In the genomic region with DNA sequence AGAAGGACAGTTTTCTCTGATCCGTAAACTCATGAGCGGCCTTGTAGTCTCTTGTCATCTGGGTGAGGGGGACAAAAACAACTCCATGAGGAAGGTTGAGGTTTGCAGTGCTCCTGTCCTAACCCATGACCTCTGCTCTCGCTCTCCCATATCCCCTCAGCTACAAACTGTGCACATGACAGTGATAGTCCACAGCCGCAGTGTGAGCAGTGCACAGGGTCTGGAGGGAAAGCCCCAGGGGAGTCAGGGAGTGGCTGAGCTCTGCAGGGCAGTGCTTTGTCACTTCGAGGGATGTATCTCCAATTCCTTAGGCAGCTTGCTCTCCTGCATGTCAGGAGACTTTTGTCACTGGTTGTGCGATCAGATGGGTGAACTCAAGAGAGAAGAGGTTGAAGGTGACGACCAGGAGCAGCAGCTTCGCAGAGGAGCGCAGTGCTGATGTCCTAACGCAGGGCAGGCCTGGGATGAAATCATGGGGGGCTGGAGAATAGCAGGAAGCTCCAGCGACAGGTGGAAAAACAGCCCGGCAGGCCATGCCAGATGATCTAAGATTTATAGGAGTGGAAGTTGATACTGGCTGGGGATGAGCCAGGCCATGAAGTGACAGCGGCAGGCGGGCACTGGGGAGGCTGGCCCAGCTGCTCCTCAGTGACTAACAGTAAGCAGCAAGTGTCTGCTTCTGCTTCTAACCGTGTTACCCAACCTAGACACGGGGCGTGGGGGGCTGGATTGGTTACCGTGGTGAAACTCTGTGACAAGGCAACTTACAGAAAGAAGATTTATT, we compare ENCODE assay signal across 12 mouse cellular contexts.
A peak's percentile ranks its signal among the peaks of the same experiment; 100 is the strongest.
DNase-seq lines count a peak whose midpoint lies in the region; ATAC-seq and TF ChIP-seq lines count a peak whose summit lies in the region.
"Had no signal": no experiment of that assay in that cellular context is flagged by ENCODE, and none has a peak within 500 bp of the region (broad histone marks: within the 10 kb centered on the region; RNA-seq: fewer than 3 reads in every experiment).

No protein-coding gene starts in this region.

- H3K36me3 ChIP-seq in heart, embryonic 13.5 days, result no peaks in the 10 kb centered on the region
- no peaks in the 10 kb centered on the region for H3K36me3 ChIP-seq in liver, embryonic 12.5 days
- H3K36me3 ChIP-seq in liver, embryonic 11.5 days (ENCODE audit: control insufficient read depth, insufficient read depth, low read length), result no peaks in the 10 kb centered on the region
- no peaks in the 10 kb centered on the region for H3K36me3 ChIP-seq in limb, embryonic 14.5 days (ENCODE audit: control insufficient read depth, insufficient read depth, low read length)
- no peaks in the 10 kb centered on the region for H3K36me3 ChIP-seq in midbrain, embryonic 14.5 days (ENCODE audit: control insufficient read depth, insufficient read depth, low read length)
- H3K36me3 ChIP-seq: forebrain, embryonic 10.5 days; heart, embryonic 15.5 days had no signal

- no peaks in the 10 kb centered on the region for H3K9me3 ChIP-seq in heart, embryonic 13.5 days
- H3K9me3 ChIP-seq in liver, embryonic 12.5 days (replicated peaks), result no peaks in the 10 kb centered on the region
- H3K9me3 ChIP-seq in liver, embryonic 11.5 days (ENCODE audit: control insufficient read depth, low read length), result no peaks in the 10 kb centered on the region
- no peaks in the 10 kb centered on the region for H3K9me3 ChIP-seq in limb, embryonic 14.5 days (ENCODE audit: control insufficient read depth, low read length)
- H3K9me3 ChIP-seq in midbrain, embryonic 14.5 days (ENCODE audit: control insufficient read depth, low read length), result no peaks in the 10 kb centered on the region
- H3K9me3 ChIP-seq: forebrain, embryonic 10.5 days; heart, embryonic 15.5 days had no signal

- intact Hi-C loops in heart, postnatal 10 days (cut with DNase I), result loop anchor here (5.0 kb wide), 1 partner anchor 404 kb away; no protein-coding TSS in a partner anchor

- no peak overlapping the region for H3K4me3 ChIP-seq in heart, embryonic 13.5 days
- H3K4me3 ChIP-seq in liver, embryonic 12.5 days, result no peak overlapping the region
- H3K4me3 ChIP-seq in liver, embryonic 11.5 days (ENCODE audit: low read depth, low read length), result no peak overlapping the region
- H3K4me3 ChIP-seq in limb, embryonic 14.5 days (replicated peaks; ENCODE audit: low read length), result no peak overlapping the region
- no peak overlapping the region for H3K4me3 ChIP-seq in layer of hippocampus, adult 2 months
- no peak overlapping the region for H3K4me3 ChIP-seq in midbrain, embryonic 14.5 days (replicated peaks; ENCODE audit: low read depth, low read length)
- H3K4me3 ChIP-seq: forebrain, embryonic 10.5 days; heart, embryonic 15.5 days had no signal

- no peak overlapping the region for H3K4me2 ChIP-seq in heart, embryonic 13.5 days
- no peak overlapping the region for H3K4me2 ChIP-seq in liver, embryonic 12.5 days
- H3K4me2 ChIP-seq in liver, embryonic 11.5 days, result no peak overlapping the region
- no peak overlapping the region for H3K4me2 ChIP-seq in limb, embryonic 14.5 days (replicated peaks; ENCODE audit: low read depth, low read length, severe bottlenecking)
- no peak overlapping the region for H3K4me2 ChIP-seq in midbrain, embryonic 14.5 days (ENCODE audit: low read length)
- H3K4me2 ChIP-seq: heart, embryonic 15.5 days had no signal

- H3K27me3 ChIP-seq in heart, embryonic 13.5 days (replicated peaks), result no peaks in the 10 kb centered on the region
- H3K27me3 ChIP-seq in liver, embryonic 12.5 days (replicated peaks), result no peaks in the 10 kb centered on the region
- H3K27me3 ChIP-seq in liver, embryonic 11.5 days (replicated peaks; ENCODE audit: control insufficient read depth, insufficient read depth, low read length), result no peaks in the 10 kb centered on the region
- H3K27me3 ChIP-seq in limb, embryonic 14.5 days (ENCODE audit: control insufficient read depth, insufficient read depth, low read length), result no peaks in the 10 kb centered on the region
- H3K27me3 ChIP-seq in midbrain, embryonic 14.5 days (ENCODE audit: control insufficient read depth, insufficient read depth, low read length), result no peaks in the 10 kb centered on the region
- H3K27me3 ChIP-seq: heart, embryonic 15.5 days; Patski had no signal

- WGBS in heart, embryonic 13.5 days, result 49% methylated on average over 18 of the region's 18 CpGs
- 70% methylated on average over 18 of the region's 18 CpGs for WGBS in liver, embryonic 12.5 days (ENCODE audit: insufficient replicate concordance)
- WGBS in liver, embryonic 11.5 days, result 66% methylated on average over 18 of the region's 18 CpGs
- 54% methylated on average over 18 of the region's 18 CpGs for WGBS in limb, embryonic 14.5 days
- 81% methylated on average over 18 of the region's 18 CpGs for WGBS in midbrain, embryonic 14.5 days

- no peak for DNase-seq in heart, postnatal 10 days
- DNase-seq in liver, embryonic 11.5 days (ENCODE audit: low spot score), result no peak
- DNase-seq in adrenal gland, postnatal 36 days, result peak; percentile 27 to 43
- peak; percentile 51 for DNase-seq in limb, embryonic 14.5 days (ENCODE audit: low spot score)
- DNase-seq in layer of hippocampus, adult 2 months (ENCODE audit: low spot score in 2 of 2), result no peak
- no peak for DNase-seq in midbrain, embryonic 14.5 days
- DNase-seq: cerebellum, adult 11 months had no signal

- no peak for TF ChIP-seq POLR2A in limb, embryonic 14.5 days (IDR thresholded peaks at IDR 0.05; ENCODE audit: borderline replicate concordance, extremely low read depth, insufficient read depth, insufficient read length)

- H3K4me1 ChIP-seq in heart, embryonic 13.5 days, result peaks cover 49% of the 10 kb centered on the region
- peaks cover 12% of the 10 kb centered on the region; the same call in 1 of the 2 replicates for H3K4me1 ChIP-seq in liver, embryonic 12.5 days
- no peaks in the 10 kb centered on the region; the same call in 1 of the 2 replicates for H3K4me1 ChIP-seq in liver, embryonic 11.5 days (replicated peaks; ENCODE audit: control insufficient read depth, insufficient read depth, low read length)
- peaks cover 23% of the 10 kb centered on the region for H3K4me1 ChIP-seq in limb, embryonic 14.5 days (ENCODE audit: control insufficient read depth, insufficient read depth, low read length)
- peaks cover 34% of the 10 kb centered on the region for H3K4me1 ChIP-seq in midbrain, embryonic 14.5 days (ENCODE audit: control insufficient read depth, insufficient read depth, low read length)

- TF ChIP-seq CTCF in layer of hippocampus, adult 2 months (conservative IDR thresholded peaks at IDR 0.05), result no peak

- peak overlapping the region; percentile 28; the same call in 1 of the 2 replicates for H3K9ac ChIP-seq in heart, embryonic 13.5 days
- no peak overlapping the region for H3K9ac ChIP-seq in liver, embryonic 12.5 days
- H3K9ac ChIP-seq in liver, embryonic 11.5 days (ENCODE audit: low read depth, low read length), result no peak overlapping the region
- H3K9ac ChIP-seq in limb, embryonic 14.5 days (ENCODE audit: low read depth, low read length, severe bottlenecking), result no peak overlapping the region
- H3K9ac ChIP-seq in midbrain, embryonic 14.5 days (replicated peaks; ENCODE audit: low read length), result no peak overlapping the region
- H3K9ac ChIP-seq: heart, embryonic 15.5 days had no signal

- no peak for ATAC-seq in heart, embryonic 13.5 days (ENCODE audit: extremely low read depth, insufficient number of reproducible peaks, low FRiP score, low TSS enrichment)
- peak; percentile 46; the same call in 1 of the 2 replicates for ATAC-seq in liver, embryonic 12.5 days
- no peak for ATAC-seq in liver, embryonic 11.5 days (replicated peaks; ENCODE audit: low FRiP score)
- peak; percentile 81 for ATAC-seq in limb, embryonic 14.5 days (ENCODE audit: low FRiP score, low read depth)
- ATAC-seq in midbrain, embryonic 14.5 days (ENCODE audit: low FRiP score, low TSS enrichment), result no peak
- ATAC-seq: Patski had no signal

- H3K27ac ChIP-seq in heart, embryonic 13.5 days (replicated peaks), result no peak overlapping the region
- no peak overlapping the region for H3K27ac ChIP-seq in liver, embryonic 12.5 days
- no peak overlapping the region for H3K27ac ChIP-seq in liver, embryonic 11.5 days (ENCODE audit: low read depth, low read length)
- no peak overlapping the region for H3K27ac ChIP-seq in limb, embryonic 14.5 days (replicated peaks; ENCODE audit: low read depth, low read length)
- no peak overlapping the region for H3K27ac ChIP-seq in layer of hippocampus, adult 2 months
- no peak overlapping the region for H3K27ac ChIP-seq in midbrain, embryonic 14.5 days (replicated peaks; ENCODE audit: low read depth, low read length)
- H3K27ac ChIP-seq: forebrain, embryonic 10.5 days; heart, embryonic 15.5 days had no signal

Comparison
In these comparisons a context has a peak if more than half of its experiments do, and no peak if none do; other contexts are left out.
1. ATAC-seq: peak in liver, embryonic 12.5 days (single experiment) and limb, embryonic 14.5 days (single experiment); none in heart, embryonic 13.5 days (single experiment), liver, embryonic 11.5 days (single experiment) and midbrain, embryonic 14.5 days (single experiment).
2. DNase-seq: peak in adrenal gland, postnatal 36 days (2 of 2) and limb, embryonic 14.5 days (single experiment); none in heart, postnatal 10 days (0 of 2), liver, embryonic 11.5 days (single experiment), layer of hippocampus, adult 2 months (0 of 2) and midbrain, embryonic 14.5 days (single experiment).